Mouse (Mus musculus): Measurements from ENCODE around the gene Atp6v0b.

DNA sequence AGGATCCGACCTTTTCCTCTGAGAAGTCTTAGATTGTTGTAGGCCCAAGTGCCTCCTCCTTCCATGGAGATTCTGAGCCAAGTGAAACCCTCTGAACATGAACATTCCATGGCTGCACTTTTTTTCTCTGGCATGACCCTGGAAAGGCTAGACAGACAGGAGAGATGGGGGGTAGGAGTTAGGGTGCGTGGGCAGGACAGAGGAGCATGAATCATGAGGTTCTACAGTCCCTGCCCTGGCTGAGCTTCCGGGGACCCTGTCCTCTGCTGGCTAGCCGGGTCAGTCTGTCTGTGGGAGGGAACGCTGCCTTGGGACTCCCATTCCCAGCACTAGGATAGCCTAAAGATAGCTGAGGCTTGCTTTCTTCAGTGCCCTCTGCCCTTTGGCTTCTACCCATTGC lies 42.7 kb downstream of the Atp6v0b start:
- TF ChIP-seq CTCF (IDR thresholded peaks at IDR 0.05; ENCODE audit: control insufficient read depth, insufficient read depth, insufficient read length): no peak
- no peak for TF ChIP-seq MYOG (IDR thresholded peaks at IDR 0.05; ENCODE audit: control insufficient read depth, extremely low read depth, insufficient read length)
- no peak for TF ChIP-seq MYOD1 (IDR thresholded peaks at IDR 0.05; ENCODE audit: control insufficient read depth, insufficient read length, low read depth)
